Mouse (Mus musculus) MEL (cell line): Measurements from ENCODE around the gene Mecom. TPM values are rescaled to one million over a fixed set of nuclear protein-coding genes. Genes with fewer than 3 reads are reported as not detected.

Experiments
- DNase-seq: peaks from one replicate; pipeline ENCODE4 v3.0.0; 2011; ENCODE audit warnings: low read depth, low spot score
- H3K27ac ChIP-seq: 2 replicates; pipeline ENCODE4 v1.5.1; 2012; ENCODE audit warnings: low read depth, mild to moderate bottlenecking, control low read depth, low read length, moderate library complexity; ENCODE audit not compliant: control insufficient read depth
- H3K27me3 ChIP-seq, 2 experiments: fragments of 150-350 bp in 1 of 2; sonication (generic) in 1 of 2; 2 replicates each; pipeline ENCODE4 v1.6.1; 2012; ENCODE audit warnings: low read length in 2 of 2, mild to moderate bottlenecking in 2 of 2, improper control_type of control experiment in 1 of 2, moderate library complexity in 1 of 2; ENCODE audit not compliant: insufficient read depth in 2 of 2, control insufficient read depth in 1 of 2
- H3K36me3 ChIP-seq, 2 experiments: 2 replicates each; pipeline ENCODE4 v1.6.1; 2012 to 2014; ENCODE audit warnings: low read length in 2 of 2, improper control_type of control experiment in 1 of 2, inconsistent platforms in 1 of 2, mild to moderate bottlenecking in 1 of 2; ENCODE audit not compliant: insufficient read depth in 2 of 2, control insufficient read depth in 1 of 2
- H3K4me1 ChIP-seq, 2 experiments: fragments of 150-350 bp in 1 of 2; sonication (generic) in 1 of 2; 2 replicates each; pipeline ENCODE4 v1.6.1; 2012; ENCODE audit warnings: low read length in 2 of 2, improper control_type of control experiment in 1 of 2, mild to moderate bottlenecking in 1 of 2; ENCODE audit not compliant: insufficient read depth in 2 of 2, control insufficient read depth in 1 of 2
- H3K4me3 ChIP-seq, 2 experiments: fragments of 150-350 bp in 1 of 2; sonication (generic) in 1 of 2; 2 replicates each; pipeline ENCODE4 v1.5.1; 2012; ENCODE audit warnings: low read depth in 2 of 2, low read length in 2 of 2, mild to moderate bottlenecking in 2 of 2, moderate library complexity in 2 of 2, control low read depth in 1 of 2, improper control_type of control experiment in 1 of 2; ENCODE audit not compliant: control insufficient read depth in 1 of 2, insufficient read depth in 1 of 2
- H3K79me2 ChIP-seq: 2 replicates; pipeline ENCODE4 v1.6.1; 2012; ENCODE audit warnings: mild to moderate bottlenecking, low read length, moderate library complexity; ENCODE audit not compliant: control insufficient read depth, poor library complexity, insufficient read depth
- H3K9ac ChIP-seq: 2 replicates; pipeline ENCODE4 v1.6.1; 2012; ENCODE audit warnings: low read depth, mild to moderate bottlenecking, control low read depth, low read length, moderate library complexity; ENCODE audit not compliant: control insufficient read depth, poor library complexity, severe bottlenecking
- H3K9me3 ChIP-seq: fragments of 150-350 bp; sonication (generic); replicated peaks from 2 replicates; pipeline ENCODE4 v1.6.1; 2012; ENCODE audit warnings: mild to moderate bottlenecking, low read length, improper control_type of control experiment, moderate library complexity; ENCODE audit not compliant: insufficient read depth
- BHLHE40 ChIP-seq: IDR thresholded peaks from 2 replicates; pipeline ENCODE4 v1.6.1; 2012; ENCODE audit warnings: low read depth, mild to moderate bottlenecking, inconsistent platforms, low read length, improper control_type of control experiment, borderline replicate concordance
- CHD1 ChIP-seq: IDR thresholded peaks from 2 replicates; pipeline ENCODE4 v1.6.1; 2012; ENCODE audit warnings: low read depth, mild to moderate bottlenecking, inconsistent platforms, low read length, improper control_type of control experiment
- E2F4 ChIP-seq: IDR thresholded peaks from 2 replicates; pipeline ENCODE4 v1.6.1; 2011; ENCODE audit warnings: low read depth, low read length, improper control_type of control experiment, borderline replicate concordance
- ELF1 ChIP-seq: IDR thresholded peaks from 2 replicates; pipeline ENCODE4 v1.6.1; 2014; ENCODE audit warnings: low read depth, mild to moderate bottlenecking, inconsistent platforms, low read length, improper control_type of control experiment, moderate library complexity
- EP300 ChIP-seq, 2 experiments: IDR thresholded peaks; 2 replicates each; pipeline ENCODE4 v1.6.1; 2011; ENCODE audit warnings: improper control_type of control experiment in 2 of 2, low read length in 2 of 2, low read depth in 1 of 2, mild to moderate bottlenecking in 1 of 2
- ETS1 ChIP-seq: IDR thresholded peaks from 2 replicates; pipeline ENCODE4 v1.6.1; 2012; ENCODE audit warnings: low read depth, mild to moderate bottlenecking, inconsistent platforms, low read length, improper control_type of control experiment, moderate library complexity
- GATA1 ChIP-seq: IDR thresholded peaks from 2 replicates; pipeline ENCODE4 v1.6.1; 2011; ENCODE audit warnings: low read depth, low read length, improper control_type of control experiment
- JUND ChIP-seq: IDR thresholded peaks from 2 replicates; pipeline ENCODE4 v1.6.1; 2011; ENCODE audit warnings: low read depth, mild to moderate bottlenecking, improper control_type of control experiment, low read length
- MAFK ChIP-seq: IDR thresholded peaks from 2 replicates; pipeline ENCODE4 v1.6.1; 2011; ENCODE audit warnings: low read depth, mild to moderate bottlenecking, low read length, improper control_type of control experiment, borderline replicate concordance
- MAX ChIP-seq: IDR thresholded peaks from 2 replicates; pipeline ENCODE4 v1.6.1; 2011; ENCODE audit warnings: low read length, improper control_type of control experiment
- MEF2A ChIP-seq: IDR thresholded peaks from 2 replicates; pipeline ENCODE4 v1.6.1; 2014; ENCODE audit warnings: low read depth, mild to moderate bottlenecking, inconsistent platforms, low read length, improper control_type of control experiment; ENCODE audit not compliant: poor library complexity, insufficient replicate concordance, severe bottlenecking; ENCODE audit errors: extremely low read depth
- MXI1 ChIP-seq: IDR thresholded peaks from 2 replicates; pipeline ENCODE4 v1.6.1; 2011; ENCODE audit warnings: mild to moderate bottlenecking, low read depth, low read length, improper control_type of control experiment
- MYB ChIP-seq: IDR thresholded peaks from 2 replicates; pipeline ENCODE4 v1.6.1; 2011; ENCODE audit warnings: mild to moderate bottlenecking, low read depth, low read length, improper control_type of control experiment
- MYC ChIP-seq: IDR thresholded peaks from 2 replicates; pipeline ENCODE4 v1.6.1; 2011; ENCODE audit warnings: low read depth, mild to moderate bottlenecking, low read length, improper control_type of control experiment, moderate library complexity
- POLR2A ChIP-seq, 2 experiments: IDR thresholded peaks; 2 replicates each; pipeline ENCODE4 v1.6.1; 2011 to 2012; ENCODE audit warnings: low read length in 2 of 2, mild to moderate bottlenecking in 2 of 2, control low read depth in 1 of 2, improper control_type of control experiment in 1 of 2, low read depth in 1 of 2, moderate library complexity in 1 of 2; ENCODE audit not compliant: control insufficient read depth in 1 of 2, insufficient read depth in 1 of 2, poor library complexity in 1 of 2
- POLR2AphosphoS2 ChIP-seq: IDR thresholded peaks from 2 replicates; pipeline ENCODE4 v1.6.1; 2011; ENCODE audit warnings: low read length, improper control_type of control experiment
- POLR2AphosphoS5 ChIP-seq: IDR thresholded peaks from 2 replicates; pipeline ENCODE4 v1.6.1; 2012; ENCODE audit warnings: low read depth, borderline replicate concordance, mild to moderate bottlenecking, inconsistent platforms, low read length, moderate library complexity, mixed read lengths
- RAD21 ChIP-seq: IDR thresholded peaks from 2 replicates; pipeline ENCODE4 v1.6.1; 2011; ENCODE audit warnings: mild to moderate bottlenecking, low read depth, low read length, improper control_type of control experiment
- RCOR1 ChIP-seq: IDR thresholded peaks from 2 replicates; pipeline ENCODE4 v1.6.1; 2012; ENCODE audit warnings: low read depth, mild to moderate bottlenecking, inconsistent platforms, low read length, improper control_type of control experiment
- SMC3 ChIP-seq: IDR thresholded peaks from 2 replicates; pipeline ENCODE4 v1.6.1; 2011; ENCODE audit warnings: low read depth, low read length, improper control_type of control experiment
- TAL1 ChIP-seq: IDR thresholded peaks from 2 replicates; pipeline ENCODE4 v1.6.1; 2012; ENCODE audit warnings: mild to moderate bottlenecking, inconsistent platforms, low read length, moderate library complexity, mixed read lengths
- TBP ChIP-seq: IDR thresholded peaks from 2 replicates; pipeline ENCODE4 v1.8.0; 2011; ENCODE audit warnings: low read depth, low read length, improper control_type of control experiment
- UBTF ChIP-seq: IDR thresholded peaks from 2 replicates; pipeline ENCODE4 v1.6.1; 2012; ENCODE audit warnings: low read depth, mild to moderate bottlenecking, inconsistent platforms, low read length, improper control_type of control experiment, moderate library complexity, borderline replicate concordance; ENCODE audit not compliant: insufficient read depth
- USF1 ChIP-seq: IDR thresholded peaks from 2 replicates; pipeline ENCODE4 v1.6.1; 2014; ENCODE audit warnings: low read depth, mild to moderate bottlenecking, inconsistent platforms, low read length, improper control_type of control experiment, moderate library complexity
- ZC3H11A ChIP-seq: IDR thresholded peaks from 2 replicates; pipeline ENCODE4 v1.6.1; 2012; ENCODE audit warnings: low read depth, mild to moderate bottlenecking, inconsistent platforms, low read length, improper control_type of control experiment
- ZKSCAN1 ChIP-seq: IDR thresholded peaks from 2 replicates; pipeline ENCODE4 v1.6.1; 2012; ENCODE audit warnings: low read depth, mild to moderate bottlenecking, inconsistent platforms, low read length, improper control_type of control experiment, moderate library complexity
- ZMIZ1 ChIP-seq: IDR thresholded peaks from 2 replicates; pipeline ENCODE4 v1.6.1; 2012; ENCODE audit warnings: low read depth, mild to moderate bottlenecking, inconsistent platforms, low read length, improper control_type of control experiment, moderate library complexity
- ZNF384 ChIP-seq: IDR thresholded peaks from 2 replicates; pipeline ENCODE4 v1.6.1; 2012; ENCODE audit warnings: low read depth, mild to moderate bottlenecking, inconsistent platforms, low read length, improper control_type of control experiment
- polyA plus RNA-seq, 2 experiments: library from polyadenylated mRNA; stranded (reverse) in 1 of 2; unstranded in 1 of 2; fragments of >175 nt in 1 of 2; fragments of >200 nt in 1 of 2; gene quantifications; 2 replicates each; pipeline versions ENCODE4 v1.2.1 to v1.2.4; 2012; ENCODE audit warnings: low replicate concordance in 2 of 2, low read depth in 1 of 2; ENCODE audit not compliant: insufficient read length in 2 of 2, insufficient read depth in 1 of 2, missing spikeins in 1 of 2
- total RNA-seq: library from RNA; depleted of rRNA; stranded (reverse); fragments of 300-350 nt; gene quantifications from 2 replicates; pipeline ENCODE4 v1.2.3, GENCODE M21; 2012

The Mecom gene
- total and polyA plus RNA-seq, 3 experiments = 0.04 TPM; not detected in 2

DNA sequence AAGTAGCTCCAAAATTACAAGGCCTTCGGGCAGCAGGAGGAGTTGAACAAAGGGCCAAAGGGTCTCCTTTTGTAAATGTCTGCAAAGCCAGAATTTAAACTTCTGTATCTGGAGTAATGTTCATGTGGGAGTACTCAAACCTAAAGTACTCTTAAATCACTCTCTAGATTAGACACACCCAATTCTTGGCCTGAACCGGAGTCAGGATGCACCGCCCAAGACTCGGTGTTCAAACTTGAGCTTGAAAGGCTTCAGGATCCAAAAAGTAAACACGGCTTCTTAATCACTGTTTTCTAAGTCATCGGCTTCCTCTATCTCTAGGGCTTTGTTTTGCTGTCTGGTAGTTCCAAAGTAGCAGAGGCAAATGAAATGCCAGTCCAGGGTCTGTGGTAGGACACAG, 67.3 kb downstream of the Mecom start:
- H3K79me2 ChIP-seq = no peaks in the 10 kb centered on the region
- H3K9me3 ChIP-seq = no peaks in the 10 kb centered on the region
- no peak overlapping the region for H3K9ac ChIP-seq
- TF ChIP-seq ZMIZ1 = no peak
- no peak for TF ChIP-seq JUND
- no peak for TF ChIP-seq ZKSCAN1
- no peak for TF ChIP-seq MXI1
- no peak for TF ChIP-seq CHD1
- no peak for TF ChIP-seq TAL1
- no peak for TF ChIP-seq SMC3
- TF ChIP-seq BHLHE40 = no peak
- TF ChIP-seq RCOR1 = no peak
- TF ChIP-seq USF1 = no peak
- no peak for TF ChIP-seq POLR2AphosphoS5
- no peak for TF ChIP-seq MAX
- no peak for TF ChIP-seq POLR2AphosphoS2
- TF ChIP-seq EP300 (IDR thresholded peaks at IDR 0.05; ENCODE audit: low read depth in 1 of 2, low read length in 2 of 2) = no peak
- TF ChIP-seq, all 39 proteins: peak for 0
- DNase-seq = no peak
- Histone ChIP-seq H3K27ac (no peak overlapping the region), H3K27me3 (no peaks in the 10 kb centered on the region), H3K36me3 (no peaks in the 10 kb centered on the region), H3K4me1 (no peaks in the 10 kb centered on the region), H3K4me3 (no peak overlapping the region)

GRCm38 (mm10) chr3:30478252-30478651, 69.6 kb downstream of the Mecom start:
- H3K9ac ChIP-seq = no peak overlapping the region
- H3K79me2 ChIP-seq = no peaks in the 10 kb centered on the region
- DNase-seq = no peak
- TF ChIP-seq E2F4 (no peak), MYB (no peak), RAD21 (no peak), MYC (no peak)
- no peaks in the 10 kb centered on the region for H3K27me3 ChIP-seq
- H3K4me1 ChIP-seq = no peaks in the 10 kb centered on the region
- H3K4me3 ChIP-seq = no peak overlapping the region
- H3K36me3 ChIP-seq = no peaks in the 10 kb centered on the region
- H3K9me3 ChIP-seq = no peaks in the 10 kb centered on the region
- H3K27ac ChIP-seq = no peak overlapping the region

GRCm38 (mm10) chr3:30477008-30477407, 70.8 kb downstream of the Mecom start:
- Histone ChIP-seq H3K4me3 (no peak overlapping the region), H3K27me3 (no peaks in the 10 kb centered on the region), H3K36me3 (no peaks in the 10 kb centered on the region), H3K27ac (no peak overlapping the region), H3K4me1 (no peaks in the 10 kb centered on the region), H3K79me2 (no peaks in the 10 kb centered on the region), H3K9me3 (no peaks in the 10 kb centered on the region)
- DNase-seq = no peak
- TF ChIP-seq MAFK (no peak), MYB (no peak), TBP (no peak), SMC3 (no peak), GATA1 (no peak), CHD1 (no peak), ZC3H11A (no peak), POLR2AphosphoS5 (no peak), MXI1 (no peak), ELF1 (no peak), ZNF384 (no peak), UBTF (no peak), JUND (no peak), ETS1 (no peak), MEF2A (no peak), POLR2A (IDR thresholded peaks at IDR 0.05; ENCODE audit: control insufficient read depth in 1 of 2, insufficient read depth in 1 of 2, low read depth in 1 of 2, low read length in 2 of 2, poor library complexity in 1 of 2) (no peak), TAL1 (no peak)
- TF ChIP-seq, all 39 proteins: peak for 0
- no peak overlapping the region for H3K9ac ChIP-seq
